Mouse (Mus musculus): ENCODE measurements at regions not wholly inside any gene's neighbourhood (a gene's known extent, or its start where the extent isn't known, plus 50 kb on each side); places are given as distances from the start of the nearest gene placed in this dataset.
"Not testable (repeated sequence)": the region's sequence is repeated elsewhere in the genome, so short reads cannot be mapped to it uniquely, and the experiment has no call there.

DNA sequence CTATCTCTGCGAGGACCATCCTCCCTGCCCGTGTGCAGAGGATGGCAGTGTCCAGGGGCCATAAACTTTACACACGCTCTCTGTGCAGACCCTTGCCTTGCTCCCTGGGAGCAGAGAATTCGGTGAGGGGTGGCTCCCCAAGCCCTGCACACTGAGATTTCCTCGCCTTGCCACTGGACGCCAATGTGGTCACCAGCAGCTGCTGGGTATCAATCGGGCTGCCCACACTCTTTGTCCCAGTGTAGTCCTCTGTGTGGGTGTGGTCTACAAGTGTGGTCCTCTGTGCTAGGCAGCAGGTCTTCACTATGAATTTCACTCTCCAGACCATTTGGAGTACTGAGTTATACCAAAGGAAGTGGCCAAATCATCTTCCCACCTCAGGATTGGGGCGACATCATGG, 274.3 kb downstream of the Gadd45g start:
- Histone ChIP-seq H3K9ac (ENCODE audit: low read length) (no peak overlapping the region), H3K27ac (ENCODE audit: low read depth, low read length) (no peak overlapping the region), H3K4me2 (no peak overlapping the region), H3K36me3 (ENCODE audit: control insufficient read depth, insufficient read depth, low read length) (no peaks in the 10 kb centered on the region), H3K27me3 (ENCODE audit: control insufficient read depth, insufficient read depth, low read length) (no peaks in the 10 kb centered on the region), H3K4me1 (ENCODE audit: control insufficient read depth, insufficient read depth, low read length) (no peaks in the 10 kb centered on the region), H3K4me3 (ENCODE audit: low read depth, low read length) (no peak overlapping the region), H3K9me3 (ENCODE audit: control insufficient read depth, low read length) (no peaks in the 10 kb centered on the region)
- ATAC-seq (ENCODE audit: low FRiP score), result no peak
- 89% methylated on average over 8 of the region's 8 CpGs for WGBS
- no peak for DNase-seq (ENCODE audit: low spot score, missing footprints)

DNA sequence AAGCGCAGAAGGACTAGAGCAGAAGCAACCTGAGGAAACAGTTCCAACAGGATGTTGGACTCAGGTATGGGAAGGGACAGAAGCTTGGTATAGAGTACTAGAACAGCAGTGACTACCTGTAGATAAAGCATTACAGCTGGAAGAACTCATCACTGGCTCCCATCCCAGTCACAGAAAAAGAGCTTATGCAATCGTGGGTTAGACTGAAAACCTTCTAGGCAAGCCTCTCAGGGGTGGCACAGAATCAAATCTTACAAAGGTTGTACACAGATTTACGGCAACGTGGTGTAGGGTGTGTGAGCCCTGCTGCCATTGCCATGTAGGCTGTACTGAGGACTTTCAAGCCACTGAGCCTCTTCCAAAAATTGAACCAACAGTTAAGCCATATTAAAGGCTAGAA, 278.6 kb downstream of the Gadd45g start:
- Histone ChIP-seq H3K4me3 (ENCODE audit: low read depth, low read length) (no peak overlapping the region), H3K36me3 (ENCODE audit: control insufficient read depth, insufficient read depth, low read length) (no peaks in the 10 kb centered on the region), H3K27ac (ENCODE audit: low read depth, low read length) (no peak overlapping the region), H3K9ac (ENCODE audit: low read length) (no peak overlapping the region), H3K9me3 (ENCODE audit: control insufficient read depth, low read length) (no peaks in the 10 kb centered on the region), H3K27me3 (ENCODE audit: control insufficient read depth, insufficient read depth, low read length) (no peaks in the 10 kb centered on the region), H3K4me1 (ENCODE audit: control insufficient read depth, insufficient read depth, low read length) (no peaks in the 10 kb centered on the region), H3K4me2 (no peak overlapping the region)
- 89% methylated on average over 4 of the region's 4 CpGs for WGBS
- DNase-seq (ENCODE audit: low spot score, missing footprints) (no peak), ATAC-seq (ENCODE audit: low FRiP score) (no peak)

DNA sequence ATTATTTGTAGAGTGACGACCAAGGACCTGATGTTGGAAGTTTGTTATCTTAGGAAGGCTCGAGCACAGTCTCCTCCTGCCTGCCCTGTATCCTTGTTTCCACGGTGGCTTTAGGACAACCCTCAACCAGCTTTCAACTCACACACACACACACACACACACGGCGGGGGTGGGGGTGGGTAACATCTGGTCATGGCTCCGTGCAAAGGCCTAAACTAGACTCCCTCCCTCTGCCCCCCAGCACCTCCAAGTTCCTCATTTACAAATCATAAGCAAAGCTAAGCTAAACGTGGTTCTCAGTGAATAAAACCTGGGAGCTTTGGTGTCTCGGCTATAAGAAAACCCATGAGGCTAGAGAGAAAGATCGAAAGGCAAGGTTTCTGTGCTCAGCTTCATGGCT, 281.3 kb downstream of the Gadd45g start:
- 78% methylated on average over 9 of the region's 9 CpGs for WGBS
- DNase-seq (ENCODE audit: low spot score, missing footprints) (no peak), ATAC-seq (ENCODE audit: low FRiP score) (no peak)
- Histone ChIP-seq H3K27me3 (ENCODE audit: control insufficient read depth, insufficient read depth, low read length) (no peaks in the 10 kb centered on the region), H3K4me3 (ENCODE audit: low read depth, low read length) (no peak overlapping the region), H3K4me2 (no peak overlapping the region), H3K9me3 (ENCODE audit: control insufficient read depth, low read length) (no peaks in the 10 kb centered on the region; the same call in 1 of the 2 replicates), H3K27ac (ENCODE audit: low read depth, low read length) (no peak overlapping the region), H3K4me1 (ENCODE audit: control insufficient read depth, insufficient read depth, low read length) (no peaks in the 10 kb centered on the region), H3K36me3 (ENCODE audit: control insufficient read depth, insufficient read depth, low read length) (no peaks in the 10 kb centered on the region), H3K9ac (ENCODE audit: low read length) (no peak overlapping the region)

DNA sequence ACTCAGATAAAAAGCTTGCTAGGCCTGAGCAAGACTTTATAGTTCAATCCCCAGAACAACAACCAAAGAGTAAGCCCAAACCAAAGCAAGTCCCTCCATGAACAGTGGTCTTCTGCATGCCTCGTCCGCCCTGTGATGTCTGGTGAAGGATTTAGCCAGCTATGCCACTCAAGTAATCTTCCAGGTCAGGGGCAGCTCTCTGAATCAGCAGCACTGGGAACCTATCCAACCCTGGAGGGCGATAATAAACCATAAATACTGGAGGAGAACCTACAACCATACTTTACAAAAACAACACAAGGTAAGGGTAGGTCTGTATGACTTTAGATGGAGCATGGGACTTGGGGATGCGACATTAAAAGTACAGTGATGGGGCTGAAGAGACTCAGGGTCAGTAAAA, 283.0 kb downstream of the Gadd45g start:
- Histone ChIP-seq H3K9ac (ENCODE audit: low read length) (no peak overlapping the region), H3K4me1 (ENCODE audit: control insufficient read depth, insufficient read depth, low read length) (no peaks in the 10 kb centered on the region), H3K27me3 (ENCODE audit: control insufficient read depth, insufficient read depth, low read length) (no peaks in the 10 kb centered on the region), H3K4me2 (no peak overlapping the region), H3K27ac (ENCODE audit: low read depth, low read length) (no peak overlapping the region), H3K9me3 (ENCODE audit: control insufficient read depth, low read length) (no peaks in the 10 kb centered on the region; the same call in 1 of the 2 replicates), H3K4me3 (ENCODE audit: low read depth, low read length) (no peak overlapping the region), H3K36me3 (ENCODE audit: control insufficient read depth, insufficient read depth, low read length) (no peaks in the 10 kb centered on the region)
- no peak for DNase-seq (ENCODE audit: low spot score, missing footprints)
- 89% methylated on average over 4 of the region's 4 CpGs for WGBS
- ATAC-seq (ENCODE audit: low FRiP score), result no peak

DNA sequence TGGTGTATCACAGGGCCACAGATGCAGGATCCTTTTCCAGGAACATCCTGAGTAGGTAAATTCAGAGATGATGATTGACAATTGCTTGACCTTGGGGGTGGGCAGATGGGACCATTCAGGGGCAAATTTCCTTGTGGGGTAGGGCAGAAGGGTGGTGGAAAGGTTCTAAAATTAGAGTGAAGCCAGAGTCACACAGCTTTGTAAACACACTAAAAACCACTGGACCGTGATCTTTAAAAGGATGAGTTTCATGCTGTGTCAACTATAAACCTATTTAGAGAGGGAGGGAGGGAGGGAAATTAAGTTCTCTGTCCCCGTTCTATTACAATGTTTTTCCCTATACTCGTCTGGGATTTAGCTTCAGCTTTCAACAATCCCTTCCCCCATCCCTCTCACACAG, 286.7 kb downstream of the Gadd45g start:
- H3K27ac ChIP-seq (ENCODE audit: low read depth, low read length), result no peak overlapping the region
- 38% methylated on average over 3 of the region's 3 CpGs for WGBS
- DNase-seq (ENCODE audit: low spot score, missing footprints), result no peak
- no peaks in the 10 kb centered on the region for H3K36me3 ChIP-seq (ENCODE audit: control insufficient read depth, insufficient read depth, low read length)
- ATAC-seq (ENCODE audit: low FRiP score), result no peak
- no peak overlapping the region for H3K4me3 ChIP-seq (ENCODE audit: low read depth, low read length)
- no peaks in the 10 kb centered on the region; the same call in 1 of the 2 replicates for H3K9me3 ChIP-seq (ENCODE audit: control insufficient read depth, low read length)
- no peak overlapping the region for H3K9ac ChIP-seq (ENCODE audit: low read length)
- no peaks in the 10 kb centered on the region for H3K27me3 ChIP-seq (ENCODE audit: control insufficient read depth, insufficient read depth, low read length)
- H3K4me1 ChIP-seq (ENCODE audit: control insufficient read depth, insufficient read depth, low read length), result no peaks in the 10 kb centered on the region
- H3K4me2 ChIP-seq, result no peak overlapping the region

DNA sequence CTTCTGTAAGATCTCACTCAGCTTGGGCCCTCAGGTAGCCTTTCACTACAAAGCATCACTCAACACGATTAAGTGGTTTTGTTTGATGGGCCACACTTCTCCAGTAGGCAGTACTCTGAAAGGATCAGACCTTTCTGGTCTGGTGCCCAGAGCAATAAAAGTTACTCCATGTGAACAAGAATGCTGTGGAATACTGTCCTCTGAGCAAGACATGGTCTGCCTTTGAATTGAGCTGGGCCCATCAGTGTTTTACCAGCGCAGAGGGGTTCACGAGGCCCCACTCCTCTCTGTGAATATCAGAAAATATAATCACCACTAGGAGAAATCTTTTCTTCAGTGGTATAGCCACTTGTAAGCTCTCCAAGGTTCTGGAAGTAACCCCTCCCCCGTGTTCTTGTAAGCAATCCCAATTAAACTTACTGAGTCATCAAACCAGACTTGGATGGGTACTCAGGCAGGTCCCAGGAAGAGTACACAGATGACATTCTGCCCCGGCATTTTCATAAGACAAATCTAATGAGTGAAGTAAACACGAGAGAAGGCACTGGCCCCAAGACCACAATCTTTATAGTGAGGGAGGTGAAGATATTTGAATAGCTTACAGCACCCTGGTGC, 292.0 kb downstream of the Gadd45g start:
- ATAC-seq (ENCODE audit: low FRiP score) (no peak), DNase-seq (ENCODE audit: low spot score, missing footprints) (no peak)
- no peak overlapping the region for H3K9ac ChIP-seq (ENCODE audit: low read length)
- no peaks in the 10 kb centered on the region for H3K9me3 ChIP-seq (ENCODE audit: control insufficient read depth, low read length)
- WGBS, result 75% methylated on average over 6 of the region's 6 CpGs
- H3K36me3 ChIP-seq (ENCODE audit: control insufficient read depth, insufficient read depth, low read length), result no peaks in the 10 kb centered on the region
- no peak overlapping the region for H3K4me2 ChIP-seq
- H3K4me1 ChIP-seq (ENCODE audit: control insufficient read depth, insufficient read depth, low read length), result 0 out of 2 replicates have a peak, but pooled peaks cover 2% of the 10 kb centered on the region
- H3K27me3 ChIP-seq (ENCODE audit: control insufficient read depth, insufficient read depth, low read length), result no peaks in the 10 kb centered on the region
- no peak overlapping the region for H3K4me3 ChIP-seq (ENCODE audit: low read depth, low read length)
- no peak overlapping the region for H3K27ac ChIP-seq (ENCODE audit: low read depth, low read length)

DNA sequence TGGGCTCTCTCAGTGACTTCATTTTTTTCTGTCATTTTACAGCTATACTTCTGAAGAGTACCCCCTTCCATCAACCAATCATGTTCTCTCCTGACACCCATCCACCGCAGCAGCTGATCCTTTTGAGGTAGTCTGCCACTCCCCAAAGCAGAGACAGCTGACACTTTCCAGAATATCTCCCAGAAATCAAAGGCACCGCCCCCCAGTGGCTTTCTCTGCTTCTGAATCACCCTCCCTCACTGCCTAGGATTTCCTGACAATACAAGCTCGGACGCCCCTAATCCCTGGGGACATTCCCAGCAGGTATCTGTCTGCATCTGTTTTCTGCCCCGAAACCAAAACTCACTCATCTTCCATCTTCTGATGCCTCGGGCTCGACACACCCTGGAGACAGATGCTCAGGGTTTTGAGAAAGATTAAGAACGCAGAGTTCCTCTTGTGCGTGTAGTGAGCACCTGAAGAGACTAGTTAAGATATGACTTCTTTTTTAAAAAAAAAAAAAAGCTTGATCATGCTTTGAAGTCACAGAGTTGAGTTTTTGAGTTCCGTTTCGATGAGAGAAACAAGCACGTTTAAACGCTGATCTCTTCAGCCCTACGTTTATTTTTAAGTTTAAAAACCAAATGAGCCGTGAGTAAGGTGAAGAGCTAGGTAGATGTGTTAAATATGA, 292.8 kb downstream of the Gadd45g start:
- no peak overlapping the region for H3K4me3 ChIP-seq (ENCODE audit: low read depth, low read length)
- H3K27me3 ChIP-seq (ENCODE audit: control insufficient read depth, insufficient read depth, low read length), result no peaks in the 10 kb centered on the region
- H3K4me2 ChIP-seq, result no peak overlapping the region
- ATAC-seq (ENCODE audit: low FRiP score) (no peak), DNase-seq (ENCODE audit: low spot score, missing footprints) (no peak)
- no peaks in the 10 kb centered on the region for H3K36me3 ChIP-seq (ENCODE audit: control insufficient read depth, insufficient read depth, low read length)
- no peaks in the 10 kb centered on the region for H3K9me3 ChIP-seq (ENCODE audit: control insufficient read depth, low read length)
- no peak overlapping the region for H3K27ac ChIP-seq (ENCODE audit: low read depth, low read length)
- 0 out of 2 replicates have a peak, but pooled peaks cover 2% of the 10 kb centered on the region for H3K4me1 ChIP-seq (ENCODE audit: control insufficient read depth, insufficient read depth, low read length)
- no peak overlapping the region for H3K9ac ChIP-seq (ENCODE audit: low read length)
- WGBS, result 35% methylated on average over 15 of the region's 15 CpGs

DNA sequence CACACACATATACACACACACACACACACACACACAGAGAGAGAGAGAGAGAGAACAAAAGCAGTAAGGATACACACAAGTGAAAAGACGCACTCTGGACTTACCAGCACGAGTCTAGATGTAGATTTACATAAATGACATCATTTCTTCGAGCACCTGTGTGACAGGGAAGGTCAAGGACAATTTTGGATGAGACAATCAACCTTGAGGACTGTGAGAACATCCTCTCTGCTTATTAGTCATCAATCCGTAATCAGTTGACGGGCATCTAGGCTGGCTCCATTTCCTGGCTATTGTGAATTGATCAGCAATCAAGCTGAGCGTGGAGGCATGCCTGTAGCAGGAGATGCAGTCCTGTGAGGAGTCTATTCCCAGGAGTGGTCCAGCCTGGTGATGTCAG, 293.7 kb downstream of the Gadd45g start:
- Histone ChIP-seq H3K27me3 (ENCODE audit: control insufficient read depth, insufficient read depth, low read length) (no peaks in the 10 kb centered on the region), H3K4me1 (ENCODE audit: control insufficient read depth, insufficient read depth, low read length) (0 out of 2 replicates have a peak, but pooled peaks cover 2% of the 10 kb centered on the region), H3K9ac (ENCODE audit: low read length) (no peak overlapping the region), H3K4me2 (no peak overlapping the region), H3K4me3 (ENCODE audit: low read depth, low read length) (no peak overlapping the region), H3K36me3 (ENCODE audit: control insufficient read depth, insufficient read depth, low read length) (no peaks in the 10 kb centered on the region), H3K27ac (ENCODE audit: low read depth, low read length) (no peak overlapping the region), H3K9me3 (ENCODE audit: control insufficient read depth, low read length) (peaks cover 1% of the 10 kb centered on the region; the same call in 1 of the 2 replicates)
- no peak for ATAC-seq (ENCODE audit: low FRiP score)
- DNase-seq (ENCODE audit: low spot score, missing footprints), result no peak
- WGBS, result 82% methylated on average over 6 of the region's 6 CpGs

DNA sequence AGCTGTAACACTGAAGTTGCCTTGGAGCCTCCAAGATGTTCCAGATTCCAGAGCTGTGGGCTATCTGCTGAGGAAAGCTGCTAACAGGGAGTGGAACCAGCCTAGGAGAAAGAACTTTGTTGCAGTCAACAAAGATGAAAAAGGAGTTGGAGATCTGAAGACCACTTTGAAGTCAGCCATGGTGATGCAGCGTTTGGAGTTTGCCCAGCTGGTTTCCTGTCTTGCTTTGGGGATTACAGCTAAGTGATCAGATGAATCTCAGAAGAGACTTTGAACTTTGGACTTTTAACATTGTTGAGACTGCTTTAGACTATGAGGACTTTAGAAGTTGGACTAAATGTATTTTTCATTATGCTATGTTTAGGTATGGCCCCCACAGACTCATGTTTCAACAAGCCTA, 297.6 kb downstream of the Gadd45g start:
- not testable (repeated sequence) for H3K4me2 ChIP-seq; H3K4me1 ChIP-seq (ENCODE audit: control insufficient read depth, insufficient read depth, low read length); H3K36me3 ChIP-seq (ENCODE audit: control insufficient read depth, insufficient read depth, low read length); H3K27me3 ChIP-seq (ENCODE audit: control insufficient read depth, insufficient read depth, low read length); H3K27ac ChIP-seq (ENCODE audit: low read depth, low read length); H3K4me3 ChIP-seq (ENCODE audit: low read depth, low read length); H3K9me3 ChIP-seq (ENCODE audit: control insufficient read depth, low read length); H3K9ac ChIP-seq (ENCODE audit: low read length); DNase-seq (ENCODE audit: low spot score, missing footprints); ATAC-seq (ENCODE audit: low FRiP score)
- WGBS, result 81% methylated on average over 1 of the region's 1 CpGs

All from midbrain, embryonic 11.5 days (tissue).